Mouse (Mus musculus): ENCODE data around the gene Actn4. TPM values are rescaled to one million over a fixed set of nuclear protein-coding genes. Genes with fewer than 3 reads are reported as not detected.

Actn4 gene
- polyA plus RNA-seq (2015; fragmentation: Nextera tagmentation; extraction: Ambion mirVana), result 141 and 177 TPM in 2 replicates

- no peaks in the 10 kb centered on the region for H3K27me3 ChIP-seq (replicated peaks)
- H3K4me1 ChIP-seq, result peaks cover 49% of the 10 kb centered on the region
- WGBS, result under 1% methylated on average over 65 of the region's 76 CpGs
- H3K9me3 ChIP-seq (replicated peaks), result no peaks in the 10 kb centered on the region
- peak within 1 kb of the TSS; percentile 86 for H3K27ac ChIP-seq (replicated peaks)
- H3K4me2 ChIP-seq, result peak within 1 kb of the TSS; percentile 79
- peak; percentile 93 for ATAC-seq (ENCODE audit: low FRiP score)
- no peaks in the 10 kb centered on the region for H3K36me3 ChIP-seq
- H3K9ac ChIP-seq (replicated peaks), result peak within 1 kb of the TSS; percentile 98
- H3K4me3 ChIP-seq (replicated peaks), result peak within 1 kb of the TSS; percentile 99
Measured at GRCm38 (mm10) chr7:28961927-28962670, at the start of gene Actn4. Gene Actn4 (minus strand): TSS chr7:28962340.

- ATAC-seq (ENCODE audit: low FRiP score), result no peak
- Histone ChIP-seq H3K4me1 (no peaks in the 10 kb centered on the region), H3K4me3 (replicated peaks) (no peak overlapping the region), H3K36me3 (no peaks in the 10 kb centered on the region), H3K9ac (replicated peaks) (no peak overlapping the region), H3K27ac (replicated peaks) (no peak overlapping the region), H3K27me3 (replicated peaks) (no peaks in the 10 kb centered on the region), H3K9me3 (replicated peaks) (no peaks in the 10 kb centered on the region), H3K4me2 (no peak overlapping the region)
- 85% methylated on average over 9 of the region's 9 CpGs for WGBS
Measured at GRCm38 (mm10) chr7:29008714-29009113, 46.6 kb upstream of the Actn4 start.

GRCm38 (mm10) chr7:29008171-29008570, 46.0 kb upstream of the Actn4 start:
- Histone ChIP-seq H3K9me3 (replicated peaks) (no peaks in the 10 kb centered on the region), H3K4me1 (no peaks in the 10 kb centered on the region), H3K36me3 (no peaks in the 10 kb centered on the region), H3K4me2 (no peak overlapping the region), H3K9ac (replicated peaks) (no peak overlapping the region), H3K27me3 (replicated peaks) (no peaks in the 10 kb centered on the region), H3K4me3 (replicated peaks) (no peak overlapping the region), H3K27ac (replicated peaks) (no peak overlapping the region)
- WGBS, result 95% methylated on average over 10 of the region's 10 CpGs
- no peak for ATAC-seq (ENCODE audit: low FRiP score)

GRCm38 (mm10) chr7:29007224-29008101, 45.3 kb upstream of the Actn4 start:
- no peak for ATAC-seq (ENCODE audit: low FRiP score)
- Histone ChIP-seq H3K36me3 (no peaks in the 10 kb centered on the region), H3K9me3 (replicated peaks) (no peaks in the 10 kb centered on the region), H3K9ac (replicated peaks) (no peak overlapping the region), H3K4me2 (no peak overlapping the region), H3K27ac (replicated peaks) (no peak overlapping the region), H3K4me1 (no peaks in the 10 kb centered on the region), H3K4me3 (replicated peaks) (no peak overlapping the region), H3K27me3 (replicated peaks) (no peaks in the 10 kb centered on the region)
- 84% methylated on average over 9 of the region's 9 CpGs for WGBS

- 0 out of 2 replicates have a peak, but pooled peaks cover 6% of the 10 kb centered on the region for H3K4me1 ChIP-seq
- peak overlapping the region; percentile 47 for H3K4me3 ChIP-seq (replicated peaks)
- 5% methylated on average over 43 of the region's 43 CpGs for WGBS
- H3K27me3 ChIP-seq (replicated peaks), result peaks cover 4% of the 10 kb centered on the region; the same call in 1 of the 2 replicates
- no peaks in the 10 kb centered on the region for H3K9me3 ChIP-seq (replicated peaks)
- peak overlapping the region; percentile 59 for H3K9ac ChIP-seq (replicated peaks)
- H3K36me3 ChIP-seq, result no peaks in the 10 kb centered on the region
- peak; percentile 83 for ATAC-seq (ENCODE audit: low FRiP score)
- H3K4me2 ChIP-seq, result peak overlapping the region; percentile 78
- H3K27ac ChIP-seq (replicated peaks), result peak overlapping the region; percentile 46; the same call in 1 of the 2 replicates
Measured at GRCm38 (mm10) chr7:29000651-29001605, 38.8 kb upstream of the Actn4 start.

- no peak for ATAC-seq (ENCODE audit: low FRiP score)
- 87% methylated on average over 3 of the region's 3 CpGs for WGBS
- H3K27me3 ChIP-seq (replicated peaks), result no peaks in the 10 kb centered on the region
Measured at GRCm38 (mm10) chr7:28993402-28993801, 31.3 kb upstream of the Actn4 start.

GRCm38 (mm10) chr7:28992997-28993396, 30.9 kb upstream of the Actn4 start:
- Histone ChIP-seq H3K27me3 (replicated peaks) (no peaks in the 10 kb centered on the region), H3K4me1 (no peaks in the 10 kb centered on the region), H3K9ac (replicated peaks) (no peak overlapping the region), H3K4me3 (replicated peaks) (no peak overlapping the region), H3K9me3 (replicated peaks) (no peaks in the 10 kb centered on the region), H3K27ac (replicated peaks) (no peak overlapping the region), H3K4me2 (no peak overlapping the region), H3K36me3 (no peaks in the 10 kb centered on the region)
- no peak for ATAC-seq (ENCODE audit: low FRiP score)
- whole genome bisulfite sequencing, result 79% methylated on average over 3 of the region's 3 CpGs

More at GRCm38 (mm10) chr7:28993402-28993801, 31.3 kb upstream of the Actn4 start:
- no peaks in the 10 kb centered on the region for H3K4me1 ChIP-seq
- no peak overlapping the region for H3K4me3 ChIP-seq (replicated peaks)
- no peak overlapping the region for H3K4me2 ChIP-seq
- no peak overlapping the region for H3K27ac ChIP-seq (replicated peaks)
- no peaks in the 10 kb centered on the region for H3K36me3 ChIP-seq
- H3K9me3 ChIP-seq (replicated peaks), result no peaks in the 10 kb centered on the region
- H3K9ac ChIP-seq (replicated peaks), result no peak overlapping the region

- 75% methylated on average over 5 of the region's 5 CpGs for WGBS
- Histone ChIP-seq H3K9ac (replicated peaks) (no peak overlapping the region), H3K4me2 (no peak overlapping the region), H3K36me3 (no peaks in the 10 kb centered on the region), H3K9me3 (replicated peaks) (no peaks in the 10 kb centered on the region), H3K27me3 (replicated peaks) (no peaks in the 10 kb centered on the region), H3K27ac (replicated peaks) (no peak overlapping the region), H3K4me1 (no peaks in the 10 kb centered on the region), H3K4me3 (replicated peaks) (no peak overlapping the region)
- ATAC-seq (ENCODE audit: low FRiP score), result no peak
Measured at GRCm38 (mm10) chr7:28991616-28992015, 29.5 kb upstream of the Actn4 start.

- no peak for ATAC-seq (ENCODE audit: low FRiP score)
- no peaks in the 10 kb centered on the region for H3K27me3 ChIP-seq (replicated peaks)
- no peak overlapping the region for H3K27ac ChIP-seq (replicated peaks)
- H3K36me3 ChIP-seq, result no peaks in the 10 kb centered on the region
- H3K9me3 ChIP-seq (replicated peaks), result no peaks in the 10 kb centered on the region
- H3K4me2 ChIP-seq, result no peak overlapping the region
- no peak overlapping the region for H3K4me3 ChIP-seq (replicated peaks)
- H3K9ac ChIP-seq (replicated peaks), result no peak overlapping the region
- H3K4me1 ChIP-seq, result no peaks in the 10 kb centered on the region
- WGBS, result 57% methylated on average over 14 of the region's 14 CpGs
Measured at GRCm38 (mm10) chr7:28990766-28991273, 28.7 kb upstream of the Actn4 start.

- Histone ChIP-seq H3K4me1 (peaks cover 20% of the 10 kb centered on the region), H3K36me3 (no peaks in the 10 kb centered on the region), H3K9me3 (replicated peaks) (no peaks in the 10 kb centered on the region), H3K4me3 (replicated peaks) (no peak overlapping the region), H3K27ac (replicated peaks) (no peak overlapping the region), H3K9ac (replicated peaks) (no peak overlapping the region), H3K4me2 (no peak overlapping the region), H3K27me3 (replicated peaks) (no peaks in the 10 kb centered on the region)
- no peak for ATAC-seq (ENCODE audit: low FRiP score)
- WGBS, result 86% methylated on average over 7 of the region's 7 CpGs
Measured at GRCm38 (mm10) chr7:28985207-28985606, 23.1 kb upstream of the Actn4 start.

GRCm38 (mm10) chr7:28984452-28984851, 22.3 kb upstream of the Actn4 start:
- no peak for ATAC-seq (ENCODE audit: low FRiP score)
- Histone ChIP-seq H3K36me3 (0 out of 2 replicates have a peak, but pooled peaks cover under 1% of the 10 kb centered on the region), H3K9me3 (replicated peaks) (no peaks in the 10 kb centered on the region), H3K4me2 (no peak overlapping the region), H3K27ac (replicated peaks) (no peak overlapping the region), H3K27me3 (replicated peaks) (no peaks in the 10 kb centered on the region), H3K4me3 (replicated peaks) (no peak overlapping the region), H3K4me1 (peaks cover 21% of the 10 kb centered on the region), H3K9ac (replicated peaks) (no peak overlapping the region)
- 90% methylated on average over 1 of the region's 1 CpGs for WGBS
